In genomic region chr13:52765508-52766181, GRCm38 (mm10) we compare ENCODE assay signal across 8 mouse cellular contexts.
DNase-seq lines count a peak whose midpoint lies in the region; ATAC-seq and TF ChIP-seq lines count a peak whose summit lies in the region.

No protein-coding gene starts in this region.

- H3K4me3 ChIP-seq in kidney, postnatal 0 days (replicated peaks; ENCODE audit: low read depth, low read length) = no peak overlapping the region
- no peak overlapping the region for H3K4me3 ChIP-seq in lung, embryonic 14.5 days (ENCODE audit: low read depth, low read length)

- TF ChIP-seq CTCF in kidney, postnatal 0 days (IDR thresholded peaks at IDR 0.05; ENCODE audit: low read depth) = no peak
- no peak for TF ChIP-seq CTCF in lung, embryonic 14.5 days (IDR thresholded peaks at IDR 0.05; ENCODE audit: low read depth)

- no peaks in the 10 kb centered on the region for H3K4me1 ChIP-seq in kidney, postnatal 0 days (replicated peaks; ENCODE audit: insufficient read depth, low read length)
- H3K4me1 ChIP-seq in lung, embryonic 14.5 days (ENCODE audit: insufficient read depth) = peaks cover 20% of the 10 kb centered on the region

- no peak overlapping the region for H3K4me2 ChIP-seq in kidney, postnatal 0 days (ENCODE audit: low read length)
- no peak overlapping the region; the same call in 1 of the 2 replicates for H3K4me2 ChIP-seq in lung, embryonic 14.5 days

- no peaks in the 10 kb centered on the region for H3K36me3 ChIP-seq in kidney, postnatal 0 days (ENCODE audit: insufficient read depth, low read length)
- H3K36me3 ChIP-seq in lung, embryonic 14.5 days (ENCODE audit: insufficient read depth) = no peaks in the 10 kb centered on the region

- H3K27me3 ChIP-seq in kidney, postnatal 0 days (ENCODE audit: insufficient read depth, low read length) = no peaks in the 10 kb centered on the region
- H3K27me3 ChIP-seq in lung, embryonic 14.5 days (ENCODE audit: insufficient read depth, low read length) = no peaks in the 10 kb centered on the region

- ATAC-seq in kidney, postnatal 0 days (replicated peaks; ENCODE audit: low FRiP score, low read depth) = no peak
- peak; percentile 86 for ATAC-seq in lung, embryonic 14.5 days (ENCODE audit: insufficient read depth)
- ATAC-seq in activated CD4-positive, CD25-positive, alpha-beta regulatory T cell, adult 4 months = no peak

- 0 out of 2 replicates have a peak overlapping the region, but pooled peaks have one; percentile 1 for H3K27ac ChIP-seq in kidney, postnatal 0 days
- H3K27ac ChIP-seq in lung, embryonic 14.5 days (ENCODE audit: low read depth) = peak overlapping the region; percentile 56; the same call in 1 of the 2 replicates

- no peaks in the 10 kb centered on the region for H3K9me3 ChIP-seq in kidney, postnatal 0 days (replicated peaks; ENCODE audit: low read length)
- no peaks in the 10 kb centered on the region for H3K9me3 ChIP-seq in lung, embryonic 14.5 days (ENCODE audit: low read depth, low read length)

- 24% methylated on average over 13 of the region's 13 CpGs for WGBS in kidney, postnatal 0 days
- WGBS in lung, embryonic 14.5 days = 8% methylated on average over 13 of the region's 13 CpGs

- peak; percentile 8 for DNase-seq in cerebellum, adult 9-10 months
- DNase-seq in cerebellum, adult 9-11 months = no peak
- DNase-seq in cerebellum, postnatal 14 days = peak; percentile 9 to 20
- peak; percentile 45 to 64 for DNase-seq in gastrocnemius, postnatal 36 days
- DNase-seq in kidney, postnatal 0 days (ENCODE audit: low spot score) = peak; percentile 65
- DNase-seq in lung, embryonic 14.5 days = peak; percentile 94
- DNase-seq in right cerebral cortex, postnatal 10 days (ENCODE audit: low spot score in 2 of 2) = peak; percentile 68 to 75

- H3K9ac ChIP-seq in kidney, postnatal 0 days (ENCODE audit: low read depth, low read length) = no peak overlapping the region
- H3K9ac ChIP-seq in lung, embryonic 14.5 days = no peak overlapping the region

- intact Hi-C loops in gastrocnemius, postnatal 36 days (cut with DNase I) = no loop called here
